Mouse (Mus musculus): ENCODE results near the gene Kcna7. TPM values are rescaled to one million over a fixed set of nuclear protein-coding genes. Genes with fewer than 3 reads are reported as not detected.
A peak's percentile ranks its signal among the peaks of the same experiment; 100 is the strongest.

The Kcna7 gene
- polyA plus RNA-seq, 1 experiment from 2014 or later, result not detected

GRCm38 (mm10) chr7:45426556-45426955, 21.1 kb downstream of the Kcna7 start:
- Histone ChIP-seq H3K4me2 (no peak overlapping the region), H3K4me1 (replicated peaks; ENCODE audit: control insufficient read depth, insufficient read depth, low read length) (no peaks in the 10 kb centered on the region; the same call in 1 of the 2 replicates), H3K27ac (ENCODE audit: low read depth, low read length) (no peak overlapping the region), H3K36me3 (ENCODE audit: control insufficient read depth, insufficient read depth, low read length) (peaks cover 79% of the 10 kb centered on the region), H3K9me3 (ENCODE audit: control insufficient read depth, low read length) (no peaks in the 10 kb centered on the region), H3K4me3 (ENCODE audit: low read depth, low read length) (no peak overlapping the region), H3K9ac (ENCODE audit: low read depth, low read length) (no peak overlapping the region), H3K27me3 (replicated peaks; ENCODE audit: control insufficient read depth, insufficient read depth, low read length) (no peaks in the 10 kb centered on the region)
- ATAC-seq (replicated peaks; ENCODE audit: low FRiP score), result no peak
- 89% methylated on average over 8 of the region's 8 CpGs for WGBS
- DNase-seq (ENCODE audit: low spot score), result no peak

GRCm38 (mm10) chr7:45433835-45434202, 28.4 kb downstream of the Kcna7 start:
- peak overlapping the region; percentile 89 for H3K4me2 ChIP-seq
- H3K27ac ChIP-seq (ENCODE audit: low read depth, low read length), result peak overlapping the region; percentile 81
- WGBS, result 2% methylated on average over 7 of the region's 7 CpGs
- peak overlapping the region; percentile 86 for H3K9ac ChIP-seq (ENCODE audit: low read depth, low read length)
- H3K27me3 ChIP-seq (replicated peaks; ENCODE audit: control insufficient read depth, insufficient read depth, low read length), result no peaks in the 10 kb centered on the region
- DNase-seq (ENCODE audit: low spot score) (no peak), ATAC-seq (replicated peaks; ENCODE audit: low FRiP score) (no peak)
- peak overlapping the region; percentile 83 for H3K4me3 ChIP-seq (ENCODE audit: low read depth, low read length)
- peaks cover 22% of the 10 kb centered on the region for H3K36me3 ChIP-seq (ENCODE audit: control insufficient read depth, insufficient read depth, low read length)
- peaks cover 32% of the 10 kb centered on the region for H3K4me1 ChIP-seq (replicated peaks; ENCODE audit: control insufficient read depth, insufficient read depth, low read length)
- H3K9me3 ChIP-seq (ENCODE audit: control insufficient read depth, low read length), result no peaks in the 10 kb centered on the region

GRCm38 (mm10) chr7:45434203-45435015, 29.0 kb downstream of the Kcna7 start, which contains the start of gene Gys1:
Gene Gys1, plus strand, starts transcription at chr7:45434844.
- Histone ChIP-seq H3K4me3 (ENCODE audit: low read depth, low read length) (peak within 1 kb of the TSS; percentile 83), H3K4me1 (replicated peaks; ENCODE audit: control insufficient read depth, insufficient read depth, low read length) (peaks cover 32% of the 10 kb centered on the region), H3K9me3 (ENCODE audit: control insufficient read depth, low read length) (no peaks in the 10 kb centered on the region), H3K4me2 (peak within 1 kb of the TSS; percentile 89), H3K9ac (ENCODE audit: low read depth, low read length) (peak within 1 kb of the TSS; percentile 86), H3K27me3 (replicated peaks; ENCODE audit: control insufficient read depth, insufficient read depth, low read length) (no peaks in the 10 kb centered on the region), H3K36me3 (ENCODE audit: control insufficient read depth, insufficient read depth, low read length) (peaks cover 17% of the 10 kb centered on the region), H3K27ac (ENCODE audit: low read depth, low read length) (peak within 1 kb of the TSS; percentile 81)
- WGBS, result under 1% methylated on average over 45 of the region's 45 CpGs
- DNase-seq (ENCODE audit: low spot score), result peak; percentile 100
- ATAC-seq (replicated peaks; ENCODE audit: low FRiP score), result peak; percentile 97

- 4% methylated on average over 16 of the region's 16 CpGs for WGBS
- Histone ChIP-seq H3K4me1 (replicated peaks; ENCODE audit: control insufficient read depth, insufficient read depth, low read length) (peaks cover 32% of the 10 kb centered on the region), H3K9ac (ENCODE audit: low read depth, low read length) (peak overlapping the region; percentile 78), H3K4me2 (peak overlapping the region; percentile 89), H3K9me3 (ENCODE audit: control insufficient read depth, low read length) (no peaks in the 10 kb centered on the region), H3K4me3 (ENCODE audit: low read depth, low read length) (peak overlapping the region; percentile 83), H3K36me3 (ENCODE audit: control insufficient read depth, insufficient read depth, low read length) (peaks cover 10% of the 10 kb centered on the region), H3K27me3 (replicated peaks; ENCODE audit: control insufficient read depth, insufficient read depth, low read length) (no peaks in the 10 kb centered on the region), H3K27ac (ENCODE audit: low read depth, low read length) (peak overlapping the region; percentile 49; the same call in 1 of the 2 replicates)
- DNase-seq (ENCODE audit: low spot score) (no peak), ATAC-seq (replicated peaks; ENCODE audit: low FRiP score) (no peak)
Measured at GRCm38 (mm10) chr7:45435038-45435437, 29.6 kb downstream of the Kcna7 start.

GRCm38 (mm10) chr7:45436444-45436843, 31.0 kb downstream of the Kcna7 start:
- H3K4me3 ChIP-seq (ENCODE audit: low read depth, low read length), result no peak overlapping the region
- WGBS, result 88% methylated on average over 5 of the region's 5 CpGs
- no peak for DNase-seq (ENCODE audit: low spot score)
- H3K4me1 ChIP-seq (replicated peaks; ENCODE audit: control insufficient read depth, insufficient read depth, low read length), result peaks cover 32% of the 10 kb centered on the region
- no peak overlapping the region for H3K27ac ChIP-seq (ENCODE audit: low read depth, low read length)
- H3K4me2 ChIP-seq, result no peak overlapping the region
- no peaks in the 10 kb centered on the region for H3K27me3 ChIP-seq (replicated peaks; ENCODE audit: control insufficient read depth, insufficient read depth, low read length)
- peaks cover 5% of the 10 kb centered on the region; the same call in 1 of the 2 replicates for H3K36me3 ChIP-seq (ENCODE audit: control insufficient read depth, insufficient read depth, low read length)
- no peak for ATAC-seq (replicated peaks; ENCODE audit: low FRiP score)
- H3K9ac ChIP-seq (ENCODE audit: low read depth, low read length), result no peak overlapping the region
- no peaks in the 10 kb centered on the region for H3K9me3 ChIP-seq (ENCODE audit: control insufficient read depth, low read length)

GRCm38 (mm10) chr7:45437046-45437445, 31.6 kb downstream of the Kcna7 start:
- 0 out of 2 replicates have a peak overlapping the region, but pooled peaks have one; percentile 8 for H3K4me3 ChIP-seq (ENCODE audit: low read depth, low read length)
- H3K9me3 ChIP-seq (ENCODE audit: control insufficient read depth, low read length), result no peaks in the 10 kb centered on the region
- H3K9ac ChIP-seq (ENCODE audit: low read depth, low read length), result no peak overlapping the region
- H3K36me3 ChIP-seq (ENCODE audit: control insufficient read depth, insufficient read depth, low read length), result peaks cover 3% of the 10 kb centered on the region; the same call in 1 of the 2 replicates
- ATAC-seq (replicated peaks; ENCODE audit: low FRiP score) (no peak), DNase-seq (ENCODE audit: low spot score) (no peak)
- 0 out of 2 replicates have a peak overlapping the region, but pooled peaks have one; percentile 17 for H3K27ac ChIP-seq (ENCODE audit: low read depth, low read length)
- no peaks in the 10 kb centered on the region for H3K27me3 ChIP-seq (replicated peaks; ENCODE audit: control insufficient read depth, insufficient read depth, low read length)
- peaks cover 32% of the 10 kb centered on the region for H3K4me1 ChIP-seq (replicated peaks; ENCODE audit: control insufficient read depth, insufficient read depth, low read length)
- 31% methylated on average over 6 of the region's 6 CpGs for WGBS
- H3K4me2 ChIP-seq, result 0 out of 2 replicates have a peak overlapping the region, but pooled peaks have one; percentile 4

- ATAC-seq (replicated peaks; ENCODE audit: low FRiP score) (no peak), DNase-seq (ENCODE audit: low spot score) (no peak)
- Histone ChIP-seq H3K9ac (ENCODE audit: low read depth, low read length) (no peak within 1 kb of the TSS), H3K27me3 (replicated peaks; ENCODE audit: control insufficient read depth, insufficient read depth, low read length) (no peaks in the 10 kb centered on the region), H3K9me3 (ENCODE audit: control insufficient read depth, low read length) (no peaks in the 10 kb centered on the region), H3K4me2 (0 out of 2 replicates have a peak within 1 kb of the TSS, but pooled peaks have one; percentile 4), H3K36me3 (ENCODE audit: control insufficient read depth, insufficient read depth, low read length) (peaks cover 2% of the 10 kb centered on the region; the same call in 1 of the 2 replicates), H3K27ac (ENCODE audit: low read depth, low read length) (0 out of 2 replicates have a peak within 1 kb of the TSS, but pooled peaks have one; percentile 17), H3K4me3 (ENCODE audit: low read depth, low read length) (0 out of 2 replicates have a peak within 1 kb of the TSS, but pooled peaks have one; percentile 8), H3K4me1 (replicated peaks; ENCODE audit: control insufficient read depth, insufficient read depth, low read length) (peaks cover 31% of the 10 kb centered on the region)
- 38% methylated on average over 19 of the region's 19 CpGs for WGBS
Measured at GRCm38 (mm10) chr7:45437521-45438276, 32.2 kb downstream of the Kcna7 start, which contains the start of gene Ruvbl2. Gene Ruvbl2, minus strand, starts transcription at chr7:45438096.
